Mouse (Mus musculus) leukemia stem cell, adult 10-12 weeks (primary cell): ENCODE measurements around the gene Setd5. TPM values are rescaled to one million over a fixed set of nuclear protein-coding genes. Genes with fewer than 3 reads are reported as not detected.

Experiments
- polyA plus RNA-seq: library from polyadenylated mRNA; stranded (reverse); fragments of >175 nt; gene quantifications from 2 replicates; pipeline ENCODE4 v1.2.3, GENCODE M21; 2012; ENCODE audit warnings: low replicate concordance

The Setd5 gene
- polyA plus RNA-seq: 50.2 and 70.5 TPM in 2 replicates

DNA sequence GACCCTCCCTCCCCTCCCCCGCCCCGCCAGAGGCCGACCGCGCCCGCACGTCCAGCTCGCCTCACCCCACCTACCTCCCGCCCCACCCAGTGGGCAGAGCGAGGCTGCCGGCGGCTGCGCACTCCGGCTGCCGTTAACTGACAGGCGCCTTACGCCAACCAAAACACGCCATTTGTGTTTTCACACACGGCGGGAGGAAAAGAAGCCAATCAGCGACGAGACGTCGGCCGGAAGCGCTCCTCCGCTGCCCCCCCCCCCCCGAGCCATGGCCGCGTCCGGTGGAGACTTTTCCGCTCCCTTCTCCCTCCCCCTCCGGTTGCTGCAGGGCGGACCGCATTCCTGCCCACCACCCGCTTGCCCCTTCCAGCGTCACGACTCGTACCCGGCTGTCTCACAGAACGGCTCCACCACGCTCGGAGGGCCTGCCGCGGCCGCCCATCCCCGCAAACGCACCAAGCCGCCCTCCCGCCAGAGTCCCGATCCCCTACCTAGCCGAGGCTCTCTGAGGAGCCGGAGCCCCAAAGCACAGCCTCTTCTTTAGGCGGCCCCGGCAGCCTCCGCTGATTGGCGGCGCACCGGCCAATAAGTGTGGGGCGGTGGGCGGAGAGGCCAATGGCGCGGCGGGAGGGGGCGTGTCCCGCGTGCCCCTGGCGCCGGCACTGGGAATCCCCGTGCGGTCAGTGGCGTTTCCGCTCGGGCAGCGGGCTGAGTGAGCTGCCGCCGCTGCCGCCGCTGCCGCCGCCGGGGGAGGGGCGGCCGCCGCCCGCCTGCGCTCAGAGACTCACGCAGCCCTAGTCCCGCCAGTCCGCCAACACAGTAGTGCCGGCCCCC lies at the start of gene Setd5:
TSS of gene Setd5 (plus strand) at position 680 of the 831 bp plus-strand sequence.

GRCm38 (mm10) chr6:113046041-113046975 lies 30.9 kb upstream of the Setd5 start, which contains the start of gene Thumpd3:
Gene Thumpd3, plus strand, starts transcription at chr6:113046225.

DNA sequence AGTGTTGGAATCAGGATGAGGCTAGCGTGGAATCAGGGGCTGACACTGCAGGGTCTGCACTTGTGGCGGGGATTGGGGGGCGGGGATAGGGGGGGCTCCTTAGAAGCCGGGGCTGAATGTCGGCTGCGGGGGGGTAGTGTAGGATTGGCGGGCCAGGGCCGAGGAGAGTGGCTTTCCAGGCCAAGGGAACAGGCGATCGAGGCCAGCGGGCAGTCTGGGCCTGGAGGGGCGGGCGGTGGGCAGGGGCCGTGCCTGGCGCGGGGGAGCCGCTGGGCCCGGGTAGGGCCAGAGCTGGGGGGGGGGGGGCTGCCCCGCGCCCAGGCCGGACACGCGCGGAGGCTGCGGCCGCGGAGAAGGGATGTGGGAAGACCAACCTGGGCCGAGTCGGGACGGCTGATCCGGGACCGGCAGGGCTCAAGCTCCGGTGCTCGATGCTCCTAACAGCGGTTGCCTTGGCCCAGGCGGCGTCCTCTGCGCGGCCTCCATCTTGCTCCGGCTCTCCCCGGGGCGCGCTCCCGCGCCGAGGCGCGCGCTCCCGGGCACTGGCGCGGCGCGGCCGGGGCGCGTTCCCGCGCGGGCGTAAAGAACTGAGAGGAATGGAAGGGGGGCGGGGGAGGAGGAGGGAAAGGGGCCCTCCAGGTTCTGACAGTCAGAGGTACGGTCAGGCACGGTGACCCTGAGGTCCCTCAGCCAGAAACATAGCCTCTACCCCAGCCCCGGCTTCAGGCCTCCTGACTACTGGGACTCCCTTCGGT lies 117.9 kb downstream of the Setd5 start, which contains the start of gene Lhfpl4:
TSS of gene Lhfpl4 (minus strand) at position 544 of the 755 bp plus-strand sequence.

Other genes with a start within 250 kb of the Setd5 start
- 0.50 and 0.69 TPM in 2 replicates for gene Srgap3, start 130.1 kb upstream of the Setd5 start, polyA plus RNA-seq
- 1.6 and 6.1 TPM in 2 replicates for gene Thumpd3, start 31.1 kb upstream of the Setd5 start, polyA plus RNA-seq
- 0.07 TPM in 1 of 2 replicates, not detected in the other for gene Lhfpl4, start 118.0 kb downstream of the Setd5 start, polyA plus RNA-seq
- gene Mtmr14, start 160.5 kb downstream of the Setd5 start, polyA plus RNA-seq: 64.5 and 115 TPM in 2 replicates
- not detected in 2 replicates for gene Cpne9, start 204.9 kb downstream of the Setd5 start, polyA plus RNA-seq
- 31.9 and 78.4 TPM in 2 replicates for gene Brpf1, start 229.8 kb downstream of the Setd5 start, polyA plus RNA-seq
- 11.2 and 13.0 TPM in 2 replicates for gene Ogg1, start 249.6 kb downstream of the Setd5 start, polyA plus RNA-seq